Comparison of ENCODE assay signal across 23 mouse cellular contexts in genomic region chr19:55216876-55217275, GRCm38 (mm10). TPM values are rescaled to one million over a fixed set of nuclear protein-coding genes. Genes with fewer than 3 reads are reported as not detected.
DNase-seq lines count a peak whose midpoint lies in the region; ATAC-seq and TF ChIP-seq lines count a peak whose summit lies in the region.
"Had no signal": no experiment of that assay in that cellular context is flagged by ENCODE, and none has a peak within 500 bp of the region (broad histone marks: within the 10 kb centered on the region; RNA-seq: fewer than 3 reads in every experiment).

No protein-coding gene starts in this region.

- TF ChIP-seq POLR2A in olfactory bulb, adult 2 months (IDR thresholded peaks at IDR 0.05; ENCODE audit: insufficient read depth, low read depth, low read length) = no peak

- no peaks in the 10 kb centered on the region for H3K9me3 ChIP-seq in limb, embryonic 12.5 days
- H3K9me3 ChIP-seq in limb, embryonic 10.5 days (replicated peaks) = no peaks in the 10 kb centered on the region
- H3K9me3 ChIP-seq: embryonic facial prominence, embryonic 10.5 days; forebrain, embryonic 15.5 days; heart, embryonic 13.5 days; hindbrain, embryonic 13.5 days; liver, embryonic 12.5 days had no signal

- H3K4me3 ChIP-seq in gastrocnemius, adult 2 months = no peak overlapping the region
- H3K4me3 ChIP-seq in limb, embryonic 12.5 days (replicated peaks) = no peak overlapping the region
- no peak overlapping the region for H3K4me3 ChIP-seq in limb, embryonic 10.5 days
- H3K4me3 ChIP-seq in olfactory bulb, adult 2 months (ENCODE audit: insufficient read depth, low read depth, low read length) = peak overlapping the region; percentile 33
- H3K4me3 ChIP-seq: embryonic facial prominence, embryonic 10.5 days; forebrain, embryonic 15.5 days; heart, embryonic 13.5 days; hindbrain, embryonic 13.5 days; liver, embryonic 12.5 days had no signal

- DNase-seq in gastrocnemius, adult 2 months = no peak
- DNase-seq in gastrocnemius, postnatal 36 days = no peak
- DNase-seq in limb, embryonic 10.5 days (ENCODE audit: low spot score) = no peak
- peak; percentile 44 for DNase-seq in urinary bladder, postnatal 14 days (ENCODE audit: low spot score)
- DNase-seq in urinary bladder, postnatal 10 days (ENCODE audit: low spot score) = no peak
- no peak for DNase-seq in ovary, postnatal 14 days (ENCODE audit: low spot score)
- DNase-seq: adrenal gland, adult 8-10 months; cerebellum, adult 8-10 months; left cerebral cortex, postnatal 4 days; thymus, postnatal 36 days had no signal

- H3K4me2 ChIP-seq in limb, embryonic 12.5 days = no peak overlapping the region
- H3K4me2 ChIP-seq: forebrain, embryonic 15.5 days; heart, embryonic 13.5 days; hindbrain, embryonic 13.5 days; midbrain, embryonic 11.5 days had no signal

- 89% methylated on average over 4 of the region's 4 CpGs for WGBS in limb, embryonic 12.5 days
- WGBS in limb, embryonic 10.5 days = 90% methylated on average over 4 of the region's 4 CpGs
- WGBS in olfactory bulb, adult 2 months = 78% methylated on average over 4 of the region's 4 CpGs

- no peaks in the 10 kb centered on the region; the same call in 1 of the 2 replicates for H3K27me3 ChIP-seq in limb, embryonic 12.5 days
- peaks cover 7% of the 10 kb centered on the region; the same call in 1 of the 2 replicates for H3K27me3 ChIP-seq in limb, embryonic 10.5 days (ENCODE audit: low read depth, poor library complexity, severe bottlenecking)
- H3K27me3 ChIP-seq: forebrain, embryonic 15.5 days; heart, embryonic 13.5 days; liver, embryonic 12.5 days had no signal

- intact Hi-C loops in gastrocnemius, adult 2 months (cut with DNase I) = no loop called here
- intact Hi-C loops in gastrocnemius, postnatal 36 days (cut with DNase I) = no loop called here

- H3K9ac ChIP-seq in limb, embryonic 12.5 days (replicated peaks) = no peak overlapping the region
- H3K9ac ChIP-seq: forebrain, embryonic 15.5 days; heart, embryonic 13.5 days; hindbrain, embryonic 13.5 days; liver, embryonic 12.5 days had no signal

- no peak for ATAC-seq in limb, embryonic 12.5 days (ENCODE audit: insufficient number of reproducible peaks, insufficient read depth, low FRiP score, low TSS enrichment, low read depth)
- ATAC-seq: forebrain, embryonic 15.5 days; liver, embryonic 12.5 days had no signal

- peak overlapping the region; percentile 66 for H3K27ac ChIP-seq in gastrocnemius, adult 2 months
- 0 out of 2 replicates have a peak overlapping the region, but pooled peaks have one; percentile 59 for H3K27ac ChIP-seq in limb, embryonic 12.5 days
- no peak overlapping the region for H3K27ac ChIP-seq in limb, embryonic 10.5 days
- H3K27ac ChIP-seq in olfactory bulb, adult 2 months (ENCODE audit: insufficient read depth, low read depth, low read length) = peak overlapping the region; percentile 100
- H3K27ac ChIP-seq: embryonic facial prominence, embryonic 10.5 days; forebrain, embryonic 15.5 days; heart, embryonic 13.5 days; hindbrain, embryonic 13.5 days; liver, embryonic 12.5 days had no signal

- H3K36me3 ChIP-seq in limb, embryonic 12.5 days = no peaks in the 10 kb centered on the region
- H3K36me3 ChIP-seq in limb, embryonic 10.5 days = no peaks in the 10 kb centered on the region
- H3K36me3 ChIP-seq: embryonic facial prominence, embryonic 10.5 days; forebrain, embryonic 15.5 days; heart, embryonic 13.5 days; hindbrain, embryonic 13.5 days; liver, embryonic 12.5 days had no signal

- peaks cover 18% of the 10 kb centered on the region for H3K4me1 ChIP-seq in limb, embryonic 12.5 days (replicated peaks)
- H3K4me1 ChIP-seq in limb, embryonic 10.5 days = peaks cover 11% of the 10 kb centered on the region
- H3K4me1 ChIP-seq in olfactory bulb, adult 2 months (ENCODE audit: control insufficient read depth, insufficient read depth, low read length) = peaks cover 32% of the 10 kb centered on the region
- H3K4me1 ChIP-seq: forebrain, embryonic 15.5 days had no signal

- TF ChIP-seq CTCF in gastrocnemius, adult 2 months (IDR thresholded peaks at IDR 0.05) = no peak
- no peak for TF ChIP-seq CTCF in olfactory bulb, adult 2 months (IDR thresholded peaks at IDR 0.05; ENCODE audit: insufficient read depth, low read depth, low read length)

RNA-seq across cellular contexts. Expression of gene Gucy2g, which starts 24.2 kb away (rescaled TPM):
- under 1 TPM; 0.15 to 0.39 TPM for total RNA-seq in gastrocnemius, adult 2 months (2021)
- under 1 TPM; 0.07 to 0.08 TPM for total RNA-seq in gastrocnemius, postnatal 36 days (2021)
- polyA plus RNA-seq in limb, embryonic 12.5 days (2016; fragmentation: Nextera tagmentation; extraction: Ambion mirVana) = not detected in 2 replicates
- not detected in 2 replicates for polyA plus RNA-seq in limb, embryonic 10.5 days (2016; fragmentation: Nextera tagmentation; extraction: Ambion mirVana)
- polyA plus RNA-seq in olfactory bulb, adult 2 months (2012; ENCODE audit: insufficient read depth, insufficient read length, low replicate concordance, missing spikeins) = not detected in 2 replicates
- total RNA-seq: adrenal gland, adult 8-10 months; granulocyte monocyte progenitor cell, adult 5-6 weeks had no signal
- polyA plus RNA-seq: embryonic facial prominence, embryonic 10.5 days; forebrain, embryonic 15.5 days; heart, embryonic 13.5 days; intestine, embryonic 14.5 days; midbrain, embryonic 11.5 days; neural tube, embryonic 11.5 days had no signal

RNA-seq across cellular contexts. Expression of gene Acsl5, which starts 34.9 kb away (rescaled TPM):
- 1 to 10 TPM; 2.9 to 6.3 TPM for total RNA-seq in gastrocnemius, adult 2 months (2021)
- total RNA-seq in gastrocnemius, postnatal 36 days (2021) = 1 to 10 TPM; 2.9 to 3.8 TPM
- 18.9 and 21.2 TPM in 2 replicates for polyA plus RNA-seq in limb, embryonic 12.5 days (2016; fragmentation: Nextera tagmentation; extraction: Ambion mirVana)
- 15.4 and 25.6 TPM in 2 replicates for polyA plus RNA-seq in limb, embryonic 10.5 days (2016; fragmentation: Nextera tagmentation; extraction: Ambion mirVana)
- not detected in 2 replicates for polyA plus RNA-seq in olfactory bulb, adult 2 months (2012; ENCODE audit: insufficient read depth, insufficient read length, low replicate concordance, missing spikeins)

RNA-seq across cellular contexts. Expression of gene Tectb, which starts 36.3 kb away (rescaled TPM):
- total RNA-seq in gastrocnemius, adult 2 months (2021) = not detected
- under 1 TPM in 1 of 2 experiments, not detected in 1; 0.18 TPM for total RNA-seq in gastrocnemius, postnatal 36 days (2021)
- polyA plus RNA-seq in limb, embryonic 12.5 days (2016; fragmentation: Nextera tagmentation; extraction: Ambion mirVana) = not detected in 2 replicates
- polyA plus RNA-seq in limb, embryonic 10.5 days (2016; fragmentation: Nextera tagmentation; extraction: Ambion mirVana) = not detected in 2 replicates
- polyA plus RNA-seq in olfactory bulb, adult 2 months (2012; ENCODE audit: insufficient read depth, insufficient read length, low replicate concordance, missing spikeins) = not detected in 2 replicates
- total RNA-seq: gastrocnemius, adult 18-20 months; granulocyte monocyte progenitor cell, adult 5-6 weeks; left cerebral cortex, postnatal 4 days had no signal
- polyA plus RNA-seq: embryonic facial prominence, embryonic 10.5 days; heart, embryonic 13.5 days; intestine, embryonic 14.5 days; neural tube, embryonic 11.5 days; small intestine, adult 2 months had no signal

Comparison
In these comparisons a context has a peak if more than half of its experiments do, and no peak if none do; other contexts are left out.
1. RNA of gene Acsl5, which starts 34.9 kb away (polyA plus RNA-seq): 18.9 to 21.2 TPM in limb, embryonic 12.5 days and 15.4 to 25.6 TPM in limb, embryonic 10.5 days; not detected in olfactory bulb, adult 2 months; every median in the first group is over 10 times any median in the second.